Mouse (Mus musculus): Measurements from ENCODE around the gene Aldh8a1.

DNA sequence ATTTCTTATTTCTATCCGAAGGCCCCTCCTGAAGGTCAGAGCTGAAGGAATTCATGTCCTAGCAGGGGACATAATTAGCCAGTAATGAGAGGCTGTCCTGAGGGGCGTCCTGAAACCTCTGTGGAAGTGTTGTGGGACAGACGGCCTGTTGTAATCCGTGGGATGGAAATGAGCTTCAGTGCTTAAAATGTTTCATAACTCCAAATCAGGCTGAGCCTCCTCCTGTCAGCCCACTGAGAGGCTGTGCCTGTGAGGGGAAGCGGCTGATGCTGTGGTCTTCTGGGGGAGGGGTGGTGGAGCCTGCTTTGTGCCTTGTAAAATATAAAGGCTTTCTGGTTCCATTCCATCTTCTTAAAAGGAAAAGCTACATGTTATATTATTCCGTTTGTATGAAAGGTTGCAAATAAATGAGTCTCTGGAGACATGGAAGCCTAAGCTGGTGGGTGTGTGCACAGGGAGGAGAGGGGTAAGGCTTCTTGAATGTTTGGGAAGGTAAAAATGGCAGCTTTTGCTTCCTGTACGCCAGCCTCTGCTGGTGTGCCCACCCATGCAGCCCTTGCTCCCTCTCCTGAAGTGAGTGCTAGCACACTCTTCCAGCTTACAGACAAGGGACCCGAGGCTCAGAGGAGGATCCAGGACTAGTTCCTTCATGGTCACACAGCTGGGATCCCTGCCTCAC, 66.7 kb downstream of the Aldh8a1 start:
- TF ChIP-seq POLR2A (IDR thresholded peaks at IDR 0.05; ENCODE audit: control insufficient read depth, extremely low read depth, insufficient read depth, low read length, poor library complexity): no peak
- no peak for TF ChIP-seq CTCF (IDR thresholded peaks at IDR 0.05; ENCODE audit: borderline replicate concordance, control insufficient read depth, extremely low read depth, insufficient read depth, low read length, poor library complexity)
